Comparison of ENCODE assay signal across 8 mouse cellular contexts in genomic region chr7:16314221-16314775, GRCm38 (mm10). TPM values are rescaled to one million over a fixed set of nuclear protein-coding genes. Genes with fewer than 3 reads are reported as not detected.
DNase-seq lines count a peak whose midpoint lies in the region; ATAC-seq and TF ChIP-seq lines count a peak whose summit lies in the region.

No protein-coding gene starts in this region.

- H3K27ac ChIP-seq in left cerebral cortex, adult 2 months = peak overlapping the region; percentile 100
- H3K27ac ChIP-seq in embryonic facial prominence, embryonic 12.5 days = peak overlapping the region; percentile 90
- peak overlapping the region; percentile 92 for H3K27ac ChIP-seq in hindbrain, postnatal 0 days
- peak overlapping the region; percentile 93; the same call in 1 of the 2 replicates for H3K27ac ChIP-seq in neural tube, embryonic 12.5 days

- peak overlapping the region; percentile 69 for H3K4me3 ChIP-seq in left cerebral cortex, adult 2 months
- H3K4me3 ChIP-seq in embryonic facial prominence, embryonic 12.5 days = peak overlapping the region; percentile 71
- peak overlapping the region; percentile 60 for H3K4me3 ChIP-seq in hindbrain, postnatal 0 days (ENCODE audit: low read length)
- H3K4me3 ChIP-seq in neural tube, embryonic 12.5 days = peak overlapping the region; percentile 80

- intact Hi-C loops in left cerebral cortex, adult 2 months (cut with DNase I) = loop anchor here (1.0 kb wide), 1 partner anchor 19 kb away; no protein-coding TSS in a partner anchor

- WGBS in embryonic facial prominence, embryonic 12.5 days = 7% methylated on average over 13 of the region's 13 CpGs
- WGBS in hindbrain, postnatal 0 days = 12% methylated on average over 12 of the region's 13 CpGs
- WGBS in neural tube, embryonic 12.5 days = 10% methylated on average over 13 of the region's 13 CpGs

- peaks cover 32% of the 10 kb centered on the region for H3K27me3 ChIP-seq in embryonic facial prominence, embryonic 12.5 days
- H3K27me3 ChIP-seq in hindbrain, postnatal 0 days (ENCODE audit: insufficient read depth, low read length) = no peaks in the 10 kb centered on the region
- H3K27me3 ChIP-seq in neural tube, embryonic 12.5 days (replicated peaks) = 0 out of 2 replicates have a peak, but pooled peaks cover 3% of the 10 kb centered on the region

- no peaks in the 10 kb centered on the region for H3K36me3 ChIP-seq in embryonic facial prominence, embryonic 12.5 days
- H3K36me3 ChIP-seq in hindbrain, postnatal 0 days (ENCODE audit: insufficient read depth, low read length) = no peaks in the 10 kb centered on the region
- H3K36me3 ChIP-seq in neural tube, embryonic 12.5 days = peaks cover 12% of the 10 kb centered on the region

- DNase-seq in left cerebral cortex, adult 2 months (ENCODE audit: extremely low spot score in 1 of 2, low spot score in 2 of 2) = no peak
- no peak for DNase-seq in left cerebral cortex, adult 11 months (ENCODE audit: low spot score)
- no peak for DNase-seq in hindbrain, postnatal 0 days (ENCODE audit: low spot score)
- no peak for DNase-seq in right cerebral cortex, adult 18-20 months
- DNase-seq in layer of hippocampus, postnatal 25 days (ENCODE audit: extremely low spot score in 1 of 2, low spot score in 1 of 2) = no peak
- DNase-seq in cerebellum, adult 8-10 months = no peak

- no peak for TF ChIP-seq CTCF in left cerebral cortex, adult 2 months (IDR thresholded peaks at IDR 0.05)
- no peak for TF ChIP-seq CTCF in hindbrain, postnatal 0 days (IDR thresholded peaks at IDR 0.05; ENCODE audit: low read depth)

- H3K4me1 ChIP-seq in embryonic facial prominence, embryonic 12.5 days = peaks cover 43% of the 10 kb centered on the region
- H3K4me1 ChIP-seq in hindbrain, postnatal 0 days (ENCODE audit: insufficient read depth, low read length) = peaks cover 13% of the 10 kb centered on the region
- H3K4me1 ChIP-seq in neural tube, embryonic 12.5 days = peaks cover 48% of the 10 kb centered on the region

- peak overlapping the region; percentile 98 for H3K4me2 ChIP-seq in embryonic facial prominence, embryonic 12.5 days (replicated peaks)
- peak overlapping the region; percentile 92 for H3K4me2 ChIP-seq in hindbrain, postnatal 0 days (ENCODE audit: low read depth, low read length)
- H3K4me2 ChIP-seq in neural tube, embryonic 12.5 days (replicated peaks) = peak overlapping the region; percentile 99

- peak; percentile 19; the same call in 1 of the 2 replicates for ATAC-seq in embryonic facial prominence, embryonic 12.5 days (ENCODE audit: insufficient number of reproducible peaks, insufficient read depth, low FRiP score, low TSS enrichment)
- no peak for ATAC-seq in hindbrain, postnatal 0 days
- ATAC-seq in neural tube, embryonic 12.5 days (ENCODE audit: low FRiP score, low read depth) = peak; percentile 38; the same call in 1 of the 2 replicates

- no peaks in the 10 kb centered on the region for H3K9me3 ChIP-seq in embryonic facial prominence, embryonic 12.5 days
- no peaks in the 10 kb centered on the region for H3K9me3 ChIP-seq in hindbrain, postnatal 0 days (ENCODE audit: low read length)
- H3K9me3 ChIP-seq in neural tube, embryonic 12.5 days = no peaks in the 10 kb centered on the region

- H3K9ac ChIP-seq in embryonic facial prominence, embryonic 12.5 days = peak overlapping the region; percentile 68
- H3K9ac ChIP-seq in hindbrain, postnatal 0 days (replicated peaks; ENCODE audit: low read length) = peak overlapping the region; percentile 77
- peak overlapping the region; percentile 86 for H3K9ac ChIP-seq in neural tube, embryonic 12.5 days

RNA-seq across cellular contexts. Expression of gene Bbc3, which starts 6.1 kb away (rescaled TPM):
- total RNA-seq in left cerebral cortex, adult 2 months (2021) = 1 to 10 TPM; 9.1 to 9.7 TPM
- 7.4 and 8.5 TPM in 2 replicates for polyA plus RNA-seq in embryonic facial prominence, embryonic 12.5 days (2016; fragmentation: Nextera tagmentation; extraction: Ambion mirVana)
- total RNA-seq in hindbrain, postnatal 0 days (2014; rRNA removed) = 51.0 and 55.8 TPM in 2 replicates
- polyA plus RNA-seq in hindbrain, postnatal 0 days (2015; fragmentation: Nextera tagmentation; extraction: Ambion mirVana) = 32.2 and 33.3 TPM in 2 replicates
- 22.7 and 25.0 TPM in 2 replicates for polyA plus RNA-seq in neural tube, embryonic 12.5 days (2016; fragmentation: Nextera tagmentation; extraction: Ambion mirVana)
- 10 to 100 TPM; 14.0 to 20.0 TPM for total RNA-seq in layer of hippocampus, postnatal 25 days (2021)

RNA-seq across cellular contexts. Expression of gene Ccdc9, which starts 27.7 kb away (rescaled TPM):
- total RNA-seq in left cerebral cortex, adult 2 months (2021) = 10 to 100 TPM; 94.3 to 95.1 TPM
- polyA plus RNA-seq in embryonic facial prominence, embryonic 12.5 days (2016; fragmentation: Nextera tagmentation; extraction: Ambion mirVana) = 45.7 and 49.2 TPM in 2 replicates
- total RNA-seq in hindbrain, postnatal 0 days (2014; rRNA removed) = 11.8 and 27.9 TPM in 2 replicates
- 13.4 and 14.8 TPM in 2 replicates for polyA plus RNA-seq in hindbrain, postnatal 0 days (2015; fragmentation: Nextera tagmentation; extraction: Ambion mirVana)
- polyA plus RNA-seq in neural tube, embryonic 12.5 days (2016; fragmentation: Nextera tagmentation; extraction: Ambion mirVana) = 47.7 and 49.5 TPM in 2 replicates
- 10 to 100 TPM; 59.6 to 77.3 TPM for total RNA-seq in layer of hippocampus, postnatal 25 days (2021)

RNA-seq across cellular contexts. Expression of gene Inafm1, which starts 40.9 kb away (rescaled TPM):
- 10 to 100 TPM; 36.7 to 41.3 TPM for total RNA-seq in left cerebral cortex, adult 2 months (2021)
- 22.8 and 24.8 TPM in 2 replicates for polyA plus RNA-seq in embryonic facial prominence, embryonic 12.5 days (2016; fragmentation: Nextera tagmentation; extraction: Ambion mirVana)
- total RNA-seq in hindbrain, postnatal 0 days (2014; rRNA removed) = 56.0 and 71.3 TPM in 2 replicates
- 74.1 and 78.4 TPM in 2 replicates for polyA plus RNA-seq in hindbrain, postnatal 0 days (2015; fragmentation: Nextera tagmentation; extraction: Ambion mirVana)
- polyA plus RNA-seq in neural tube, embryonic 12.5 days (2016; fragmentation: Nextera tagmentation; extraction: Ambion mirVana) = 27.0 and 28.5 TPM in 2 replicates
- total RNA-seq in layer of hippocampus, postnatal 25 days (2021) = 10 to 100 TPM; 29.4 to 34.2 TPM

RNA-seq across cellular contexts. Expression of gene C5ar1, which starts 55.0 kb away (rescaled TPM):
- 1 to 10 TPM; 1.3 to 1.7 TPM for total RNA-seq in left cerebral cortex, adult 2 months (2021)
- polyA plus RNA-seq in embryonic facial prominence, embryonic 12.5 days (2016; fragmentation: Nextera tagmentation; extraction: Ambion mirVana) = 0.87 and 1.1 TPM in 2 replicates
- total RNA-seq in hindbrain, postnatal 0 days (2014; rRNA removed) = 1.4 and 1.9 TPM in 2 replicates
- polyA plus RNA-seq in hindbrain, postnatal 0 days (2015; fragmentation: Nextera tagmentation; extraction: Ambion mirVana) = 0.93 and 1.5 TPM in 2 replicates
- polyA plus RNA-seq in neural tube, embryonic 12.5 days (2016; fragmentation: Nextera tagmentation; extraction: Ambion mirVana) = 0.87 and 1.2 TPM in 2 replicates
- total RNA-seq in layer of hippocampus, postnatal 25 days (2021) = 1 to 10 TPM; 1.1 TPM
